Mouse (Mus musculus) E14TG2a.4 (cell line): ENCODE measurements around the gene Zfand4.

ENCODE experiments used
- CTCF ChIP-seq: conservative IDR thresholded peaks from 2 replicates; pipeline ENCODE4 v1.5.1; 2014; ENCODE audit warnings: low read length
- NANOG ChIP-seq: IDR thresholded peaks from 2 replicates; pipeline ENCODE4 v1.6.1; 2014; ENCODE audit warnings: borderline replicate concordance, low read length, mixed read lengths

DNA sequence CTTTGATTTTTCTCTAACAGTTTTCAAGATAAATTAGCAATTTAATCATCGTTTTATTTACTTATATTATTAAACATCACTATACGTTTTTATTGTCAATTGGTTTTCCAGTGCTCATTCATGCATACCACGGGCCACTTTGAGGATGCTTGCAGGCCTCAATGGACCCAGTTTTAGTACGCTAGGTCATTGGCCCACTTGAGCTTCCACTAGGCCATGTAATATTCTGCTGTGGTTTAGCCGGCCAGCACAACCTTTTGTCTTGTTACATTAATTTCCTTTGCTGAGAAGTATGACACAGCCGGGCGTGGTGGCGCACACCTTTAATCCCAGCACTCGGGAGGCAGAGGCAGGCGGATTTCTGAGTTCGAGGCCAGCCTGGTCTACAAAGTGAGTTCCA is 814 bp downstream of the Zfand4 start:
- TF ChIP-seq CTCF (no peak), NANOG (no peak)
